Mouse (Mus musculus): ENCODE results near the gene Rnf185. TPM values are rescaled to one million over a fixed set of nuclear protein-coding genes. Genes with fewer than 3 reads are reported as not detected.

Gene Rnf185
- polyA plus RNA-seq, 1 experiment from 2014 or later = 40.6 TPM

- H3K27ac ChIP-seq = no peak overlapping the region
- H3K27me3 ChIP-seq = no peaks in the 10 kb centered on the region
- no peak overlapping the region for H3K9ac ChIP-seq
- H3K4me1 ChIP-seq = no peaks in the 10 kb centered on the region
- H3K36me3 ChIP-seq (ENCODE audit: poor library complexity, severe bottlenecking) = no peaks in the 10 kb centered on the region
- no peak overlapping the region for H3K4me3 ChIP-seq
- 30% methylated on average over 1 of the region's 1 CpGs for WGBS
- peak; percentile 75 for ATAC-seq
- H3K4me2 ChIP-seq = no peak overlapping the region
- no peaks in the 10 kb centered on the region for H3K9me3 ChIP-seq (replicated peaks)
These were observed 20.3 kb upstream of the Rnf185 start for GRCm38 (mm10) chr11:3472484-3472883.

GRCm38 (mm10) chr11:3471448-3471850, 19.3 kb upstream of the Rnf185 start:
- H3K9ac ChIP-seq = no peak overlapping the region
- H3K27me3 ChIP-seq = no peaks in the 10 kb centered on the region
- no peak overlapping the region for H3K4me3 ChIP-seq
- no peak overlapping the region for H3K4me2 ChIP-seq
- H3K27ac ChIP-seq = no peak overlapping the region
- WGBS = 15% methylated on average over 11 of the region's 11 CpGs
- H3K4me1 ChIP-seq = no peaks in the 10 kb centered on the region
- no peak for ATAC-seq
- no peaks in the 10 kb centered on the region for H3K9me3 ChIP-seq (replicated peaks)
- H3K36me3 ChIP-seq (ENCODE audit: poor library complexity, severe bottlenecking) = no peaks in the 10 kb centered on the region

- 100% methylated on average over 1 of the region's 1 CpGs for WGBS
- no peak overlapping the region for H3K4me3 ChIP-seq
- no peak overlapping the region for H3K9ac ChIP-seq
- no peaks in the 10 kb centered on the region for H3K27me3 ChIP-seq
- no peaks in the 10 kb centered on the region for H3K9me3 ChIP-seq (replicated peaks)
- H3K27ac ChIP-seq = no peak overlapping the region
- no peak for ATAC-seq
- H3K36me3 ChIP-seq (ENCODE audit: poor library complexity, severe bottlenecking) = no peaks in the 10 kb centered on the region
- H3K4me2 ChIP-seq = no peak overlapping the region
- no peaks in the 10 kb centered on the region for H3K4me1 ChIP-seq
These were observed 10.7 kb upstream of the Rnf185 start for GRCm38 (mm10) chr11:3462846-3463245.

GRCm38 (mm10) chr11:3459105-3459468, 6.9 kb upstream of the Rnf185 start:
- H3K9ac ChIP-seq = no peak overlapping the region
- 81% methylated on average over 2 of the region's 2 CpGs for WGBS
- no peaks in the 10 kb centered on the region for H3K27me3 ChIP-seq
- ATAC-seq = no peak
- H3K9me3 ChIP-seq (replicated peaks) = no peaks in the 10 kb centered on the region
- no peak overlapping the region for H3K4me2 ChIP-seq
- no peaks in the 10 kb centered on the region for H3K4me1 ChIP-seq
- no peak overlapping the region for H3K4me3 ChIP-seq
- H3K27ac ChIP-seq = no peak overlapping the region
- peaks cover 8% of the 10 kb centered on the region; the same call in 1 of the 2 replicates for H3K36me3 ChIP-seq (ENCODE audit: poor library complexity, severe bottlenecking)

- 91% methylated on average over 13 of the region's 13 CpGs for WGBS
- Histone ChIP-seq H3K9ac (no peak overlapping the region), H3K4me2 (no peak overlapping the region), H3K9me3 (replicated peaks) (no peaks in the 10 kb centered on the region), H3K4me3 (no peak overlapping the region), H3K27me3 (no peaks in the 10 kb centered on the region), H3K4me1 (peaks cover 5% of the 10 kb centered on the region), H3K36me3 (ENCODE audit: poor library complexity, severe bottlenecking) (peaks cover 9% of the 10 kb centered on the region; the same call in 1 of the 2 replicates), H3K27ac (no peak overlapping the region)
- ATAC-seq = no peak
These were observed 6.4 kb upstream of the Rnf185 start for GRCm38 (mm10) chr11:3458428-3459104.

GRCm38 (mm10) chr11:3456354-3456753, 4.2 kb upstream of the Rnf185 start:
- H3K9me3 ChIP-seq (replicated peaks) = no peaks in the 10 kb centered on the region
- no peak overlapping the region for H3K27ac ChIP-seq
- no peak overlapping the region for H3K9ac ChIP-seq
- H3K27me3 ChIP-seq = no peaks in the 10 kb centered on the region
- ATAC-seq = no peak
- no peak overlapping the region for H3K4me2 ChIP-seq
- H3K4me3 ChIP-seq = no peak overlapping the region
- H3K4me1 ChIP-seq = peaks cover 17% of the 10 kb centered on the region
- 0% methylated on average over 1 of the region's 1 CpGs for WGBS
- H3K36me3 ChIP-seq (ENCODE audit: poor library complexity, severe bottlenecking) = peaks cover 9% of the 10 kb centered on the region; the same call in 1 of the 2 replicates

- no peak overlapping the region for H3K4me3 ChIP-seq
- H3K4me1 ChIP-seq = peaks cover 29% of the 10 kb centered on the region
- no peak for ATAC-seq
- peaks cover 9% of the 10 kb centered on the region; the same call in 1 of the 2 replicates for H3K36me3 ChIP-seq (ENCODE audit: poor library complexity, severe bottlenecking)
- WGBS = 97% methylated on average over 3 of the region's 3 CpGs
- no peaks in the 10 kb centered on the region for H3K27me3 ChIP-seq
- no peak overlapping the region for H3K27ac ChIP-seq
- no peak overlapping the region for H3K4me2 ChIP-seq
- no peaks in the 10 kb centered on the region for H3K9me3 ChIP-seq (replicated peaks)
- no peak overlapping the region for H3K9ac ChIP-seq
These were observed 2.3 kb upstream of the Rnf185 start for GRCm38 (mm10) chr11:3454506-3454905.

- Histone ChIP-seq H3K4me2 (peak overlapping the region; percentile 95), H3K9ac (no peak overlapping the region; the same call in 1 of the 2 replicates), H3K36me3 (ENCODE audit: poor library complexity, severe bottlenecking) (peaks cover 9% of the 10 kb centered on the region; the same call in 1 of the 2 replicates), H3K27ac (no peak overlapping the region), H3K27me3 (no peaks in the 10 kb centered on the region), H3K9me3 (replicated peaks) (no peaks in the 10 kb centered on the region), H3K4me3 (peak overlapping the region; percentile 88), H3K4me1 (peaks cover 29% of the 10 kb centered on the region)
- WGBS = 76% methylated on average over 6 of the region's 6 CpGs
- ATAC-seq = no peak
These were observed 1.3 kb upstream of the Rnf185 start for GRCm38 (mm10) chr11:3453467-3453866.

- Histone ChIP-seq H3K4me1 (peaks cover 29% of the 10 kb centered on the region), H3K27ac (peak overlapping the region; percentile 88), H3K4me3 (peak overlapping the region; percentile 88), H3K9ac (peak overlapping the region; percentile 93), H3K27me3 (no peaks in the 10 kb centered on the region), H3K9me3 (replicated peaks) (no peaks in the 10 kb centered on the region), H3K4me2 (peak overlapping the region; percentile 95), H3K36me3 (ENCODE audit: poor library complexity, severe bottlenecking) (peaks cover 9% of the 10 kb centered on the region; the same call in 1 of the 2 replicates)
- WGBS = 2% methylated on average over 9 of the region's 9 CpGs
- peak; percentile 36 for ATAC-seq
These were observed 606 bp upstream of the Rnf185 start for GRCm38 (mm10) chr11:3452769-3453168.

GRCm38 (mm10) chr11:3451701-3452163, 431 bp downstream of the Rnf185 start:
- Histone ChIP-seq H3K4me1 (peaks cover 29% of the 10 kb centered on the region), H3K4me2 (peak overlapping the region; percentile 95), H3K36me3 (ENCODE audit: poor library complexity, severe bottlenecking) (peaks cover 9% of the 10 kb centered on the region; the same call in 1 of the 2 replicates), H3K4me3 (peak overlapping the region; percentile 88), H3K9ac (peak overlapping the region; percentile 93), H3K9me3 (replicated peaks) (no peaks in the 10 kb centered on the region), H3K27me3 (no peaks in the 10 kb centered on the region), H3K27ac (peak overlapping the region; percentile 88)
- no peak for ATAC-seq
- WGBS = under 1% methylated on average over 19 of the region's 20 CpGs

- Histone ChIP-seq H3K4me2 (no peak overlapping the region), H3K36me3 (ENCODE audit: poor library complexity, severe bottlenecking) (no peaks in the 10 kb centered on the region), H3K4me3 (no peak overlapping the region), H3K27ac (no peak overlapping the region), H3K9me3 (replicated peaks) (no peaks in the 10 kb centered on the region), H3K9ac (no peak overlapping the region), H3K4me1 (peaks cover 3% of the 10 kb centered on the region; the same call in 1 of the 2 replicates), H3K27me3 (no peaks in the 10 kb centered on the region)
- ATAC-seq = no peak
- WGBS = 94% methylated on average over 8 of the region's 8 CpGs
These were observed 7.3 kb downstream of the Rnf185 start for GRCm38 (mm10) chr11:3444875-3445274.

- 95% methylated on average over 2 of the region's 2 CpGs for WGBS
These were observed 9.1 kb downstream of the Rnf185 start for GRCm38 (mm10) chr11:3443091-3443490.

More at GRCm38 (mm10) chr11:3443091-3443490, 9.1 kb downstream of the Rnf185 start:
- Histone ChIP-seq H3K9ac (no peak overlapping the region), H3K4me1 (peaks cover 3% of the 10 kb centered on the region; the same call in 1 of the 2 replicates), H3K36me3 (ENCODE audit: poor library complexity, severe bottlenecking) (no peaks in the 10 kb centered on the region; the same call in 1 of the 2 replicates), H3K27ac (no peak overlapping the region), H3K27me3 (no peaks in the 10 kb centered on the region), H3K4me3 (no peak overlapping the region), H3K9me3 (replicated peaks) (no peaks in the 10 kb centered on the region), H3K4me2 (no peak overlapping the region)
- no peak for ATAC-seq
